Mouse (Mus musculus) embryonic stem cell, embryonic (primary cell): ENCODE data around the gene S100a11.
"Not testable (repeated sequence)": the region's sequence is repeated elsewhere in the genome, so short reads cannot be mapped to it uniquely, and the experiment has no call there.

Experiments
- CTCF ChIA-PET, 4 experiments: fragments of 300-600 bp in 2 of 4; fragments of 350-600 bp in 2 of 4; sonication (Branson Sonifier 250); formaldehyde crosslinking; loops; one replicate each; lab custom pipeline; 2022; ENCODE audit warnings: inconsistent platforms in 2 of 4; lab: Charles Lee
- POLR2A ChIA-PET, 4 experiments: fragments of 300-600 bp in 2 of 4; fragments of 350-600 bp in 2 of 4; sonication (Branson Sonifier 250); formaldehyde crosslinking; loops; one replicate each; lab custom pipeline; 2022; ENCODE audit warnings: antibody characterized with exemption in 4 of 4, inconsistent platforms in 1 of 4; lab: Charles Lee

S100a11 gene

DNA sequence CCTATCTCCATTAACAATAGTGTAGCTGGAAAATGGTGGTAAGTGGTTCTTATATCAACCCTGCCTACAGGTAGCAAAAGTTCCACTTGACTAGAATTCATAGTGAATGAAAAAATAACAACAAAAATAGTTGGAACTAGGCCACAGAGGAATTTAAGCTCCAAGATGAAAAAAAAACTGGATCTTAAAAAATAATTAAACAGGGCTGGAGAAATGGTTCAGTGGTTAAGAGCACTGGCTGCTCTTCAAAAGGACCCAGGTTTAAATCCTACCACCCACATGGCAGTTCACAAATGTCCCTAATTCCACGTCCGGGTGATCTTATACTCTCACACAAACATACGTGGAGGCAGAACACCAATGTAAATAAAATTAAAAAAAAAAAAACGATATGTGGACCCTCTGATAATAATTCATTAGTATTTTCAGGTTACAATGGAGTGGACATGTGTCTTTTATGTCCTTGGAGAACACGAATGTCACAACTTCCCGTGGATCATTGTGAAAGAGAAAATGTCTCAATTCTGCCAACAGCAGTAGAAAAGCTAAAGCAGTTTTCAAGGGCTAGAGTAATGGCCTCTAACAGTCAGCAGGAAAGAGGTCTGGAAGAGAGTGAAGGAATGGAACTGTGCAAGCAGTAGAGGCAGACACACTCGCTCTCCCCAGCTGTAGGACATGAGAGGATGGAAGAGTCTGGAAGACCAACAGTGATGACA lies 7.7 kb upstream of the S100a11 start:
- POLR2A ChIA-PET, result interaction anchor here in 2 of 4 experiments (0.8 to 3.5 kb wide), 4 partner anchors 8 to 88 kb away, joined by 3 to 23 read pairs (median 4); partner anchors contain the start of gene S100a11 (in 1 of the 2)
- CTCF ChIA-PET, result interaction anchor here in 1 of 4 experiments (1.2 kb wide), 1 partner anchor 35 kb away, joined by 3 read pairs; no protein-coding TSS in a partner anchor

- POLR2A ChIA-PET, result interaction anchor here in 2 of 4 experiments (0.8 to 1.7 kb wide), 3 partner anchors 9 to 83 kb away, joined by 3 to 7 read pairs (median 3); no protein-coding TSS in a partner anchor
Measured at GRCm38 (mm10) chr3:93514628-93515027, 5.7 kb upstream of the S100a11 start.

GRCm38 (mm10) chr3:93517343-93517742 lies 2.9 kb upstream of the S100a11 start:
- POLR2A ChIA-PET, result interaction anchor here in 2 of 4 experiments (0.9 to 1.7 kb wide), 4 partner anchors 9 to 38 kb away, joined by 3 to 6 read pairs (median 4); partner anchors contain the start of gene S100a10 (in 1 of the 2)
- CTCF ChIA-PET, result interaction anchor here in 2 of 4 experiments (0.5 to 0.9 kb wide), 2 partner anchors 30 to 71 kb away, joined by 3 to 4 read pairs; no protein-coding TSS in a partner anchor

More at GRCm38 (mm10) chr3:93514628-93515027, 5.7 kb upstream of the S100a11 start:
- CTCF ChIA-PET, result no interaction called here

GRCm38 (mm10) chr3:93519856-93520329 lies 395 bp upstream of the S100a11 start:
- ChIA-PET CTCF (interaction anchor here in 2 of 4 experiments (0.6 to 2.1 kb wide), 9 partner anchors 12 to 158 kb away, joined by 3 to 12 read pairs (median 4); no protein-coding TSS in a partner anchor), POLR2A (interaction anchor here (0.5 to 4.3 kb wide), 44 partner anchors 9 to 692 kb away, joined by 3 to 69 read pairs (median 5); partner anchors contain the start of genes S100a10 (in 3 of the 4) and Rptn (in 1 of the 4))

- ChIA-PET POLR2A (interaction anchor here in 3 of 4 experiments (0.6 to 4.3 kb wide), 27 partner anchors 9 to 926 kb away, joined by 3 to 69 read pairs (median 6); partner anchors contain the start of gene S100a10 (in 1 of the 3)), CTCF (interaction anchor here in 1 of 4 experiments (0.9 to 2.1 kb wide), 5 partner anchors 26 to 160 kb away, joined by 3 to 9 read pairs (median 3); no protein-coding TSS in a partner anchor)
Measured at GRCm38 (mm10) chr3:93521462-93522057, 1.3 kb downstream of the S100a11 start.

DNA sequence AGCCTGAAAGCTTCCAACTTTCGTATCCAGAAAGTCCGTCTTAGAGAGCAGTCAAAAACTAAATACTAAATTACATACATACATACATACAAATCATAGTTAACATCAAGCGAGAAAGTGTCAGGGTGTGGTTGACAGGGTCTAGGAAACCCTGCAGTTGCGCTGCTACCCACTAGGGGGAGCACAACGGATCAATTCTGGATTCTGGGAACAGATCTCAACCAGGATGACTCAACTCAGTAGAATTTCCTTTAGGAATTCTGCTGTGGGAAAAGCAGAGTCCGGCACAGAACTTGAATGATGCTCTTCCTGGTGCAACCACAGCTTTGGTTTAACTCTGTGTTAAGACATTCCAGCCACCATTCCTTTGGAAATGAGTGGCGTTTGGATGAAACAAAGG lies 2.3 kb downstream of the S100a11 start:
- ChIA-PET POLR2A (interaction anchor here (0.5 to 4.3 kb wide), 10 partner anchors 8 to 1033 kb away, joined by 3 to 69 read pairs (median 3); partner anchors contain the start of gene S100a10 (in 1 of the 4)), CTCF (interaction anchor here in 2 of 4 experiments (0.6 to 1.2 kb wide), 5 partner anchors 25 to 615 kb away, joined by 3 to 5 read pairs (median 3); no protein-coding TSS in a partner anchor)

- POLR2A ChIA-PET, result interaction anchor here in 1 of 4 experiments (1.0 to 2.7 kb wide), 6 partner anchors 10 to 71 kb away, joined by 3 to 9 read pairs (median 4); no protein-coding TSS in a partner anchor
- CTCF ChIA-PET, result interaction anchor here in 2 of 4 experiments (1.0 to 1.2 kb wide), 2 partner anchors 66 to 67 kb away, joined by 3 read pairs; no protein-coding TSS in a partner anchor
Measured at GRCm38 (mm10) chr3:93527300-93527699, 7.0 kb downstream of the S100a11 start.

DNA sequence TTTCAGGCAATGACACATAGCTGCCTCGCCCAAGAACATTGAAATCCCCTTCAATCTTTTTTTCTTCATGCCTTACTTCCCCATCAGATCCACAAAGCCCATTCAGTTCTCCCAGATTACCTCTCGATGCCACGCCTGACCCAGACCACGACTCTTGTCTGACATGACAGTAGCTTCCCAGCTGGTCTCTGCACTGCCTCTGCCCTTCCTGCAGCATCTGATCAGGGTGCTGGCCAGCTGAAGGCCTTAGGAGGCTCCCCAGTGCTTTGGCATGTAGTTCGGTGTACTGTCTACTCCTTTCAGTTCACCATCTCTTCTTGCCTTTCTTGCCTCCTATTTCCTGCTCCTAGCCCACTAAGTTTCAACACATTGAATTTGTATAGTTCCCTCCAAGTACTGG lies 8.5 kb downstream of the S100a11 start:
- ChIA-PET CTCF (no interaction called here), POLR2A (interaction anchor here in 1 of 4 experiments (1.3 to 3.9 kb wide), 3 partner anchors 8 to 69 kb away, joined by 4 to 18 read pairs (median 9); partner anchors contain the start of gene S100a11)

- ChIA-PET POLR2A (interaction anchor here in 1 of 4 experiments (0.8 kb wide), 1 partner anchor 17 kb away, joined by 4 read pairs; the partner anchor contains the start of gene S100a11), CTCF (interaction anchor here in 1 of 4 experiments (1.1 to 1.5 kb wide), 2 partner anchors 10 to 56 kb away, joined by 6 to 8 read pairs; no protein-coding TSS in a partner anchor)
Measured at GRCm38 (mm10) chr3:93537068-93537576, 16.8 kb downstream of the S100a11 start.

GRCm38 (mm10) chr3:93538486-93538885 lies 18.2 kb downstream of the S100a11 start:
- CTCF ChIA-PET, result interaction anchor here in 3 of 4 experiments (1.1 to 1.4 kb wide), 2 partner anchors 9 kb away, joined by 3 to 4 read pairs (median 4); no protein-coding TSS in a partner anchor

DNA sequence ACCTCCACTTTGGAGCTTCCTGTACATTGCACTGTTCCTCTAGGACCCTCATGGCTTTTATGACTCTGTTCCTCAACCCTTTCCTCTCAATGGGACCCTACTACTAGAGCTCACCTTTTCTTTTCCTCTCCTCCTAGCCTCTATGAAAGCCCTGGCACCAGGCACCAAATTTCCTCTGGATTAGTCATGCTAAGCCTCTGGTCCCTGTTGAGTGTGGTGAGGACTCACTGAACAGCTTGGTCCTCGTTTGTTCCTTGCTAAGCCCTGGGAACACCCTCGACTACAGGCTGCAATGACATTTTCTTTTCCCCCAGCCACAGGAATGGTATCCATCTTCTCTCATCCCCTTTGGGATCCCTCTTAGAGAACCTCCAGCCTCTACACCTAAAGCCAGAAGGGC lies 21.2 kb downstream of the S100a11 start:
- POLR2A ChIA-PET, result interaction anchor here in 1 of 4 experiments (0.7 to 2.0 kb wide), 4 partner anchors 14 to 22 kb away, joined by 3 to 4 read pairs (median 3); no protein-coding TSS in a partner anchor
- CTCF ChIA-PET, result no interaction called here

More at GRCm38 (mm10) chr3:93538486-93538885, 18.2 kb downstream of the S100a11 start:
- POLR2A ChIA-PET, result interaction anchor here in 2 of 4 experiments (0.7 to 2.0 kb wide), 3 partner anchors 17 to 41 kb away, joined by 3 to 4 read pairs (median 3); no protein-coding TSS in a partner anchor

GRCm38 (mm10) chr3:93544170-93544569 lies 23.9 kb downstream of the S100a11 start:
- POLR2A ChIA-PET, result interaction anchor here in 1 of 4 experiments (0.8 to 0.9 kb wide), 2 partner anchors 12 to 38 kb away, joined by 3 read pairs; no protein-coding TSS in a partner anchor
- CTCF ChIA-PET, result not testable (repeated sequence)

- CTCF ChIA-PET, result interaction anchor here (0.6 to 1.9 kb wide), 54 partner anchors 8 to 816 kb away, joined by 3 to 69 read pairs (median 4); partner anchors contain the start of gene S100a10 (in 1 of the 4)
Measured at GRCm38 (mm10) chr3:93547099-93547648, 26.9 kb downstream of the S100a11 start.

GRCm38 (mm10) chr3:93547749-93548540 lies 27.7 kb downstream of the S100a11 start:
- ChIA-PET CTCF (interaction anchor here (0.6 to 1.9 kb wide), 45 partner anchors 8 to 188 kb away, joined by 3 to 69 read pairs (median 4); partner anchors contain the start of genes S100a10 (in 1 of the 4) and S100a11 (in 1 of the 4)), POLR2A (interaction anchor here in 3 of 4 experiments (0.7 to 2.4 kb wide), 15 partner anchors 7 to 59 kb away, joined by 3 to 20 read pairs (median 6); partner anchors contain the start of genes S100a10 (in 1 of the 3) and S100a11 (in 1 of the 3))

More at GRCm38 (mm10) chr3:93547099-93547648, 26.9 kb downstream of the S100a11 start:
- POLR2A ChIA-PET, result interaction anchor here in 3 of 4 experiments (0.5 to 2.4 kb wide), 25 partner anchors 8 to 1196 kb away, joined by 3 to 20 read pairs (median 4); partner anchors contain the start of genes S100a10 (in 2 of the 3) and S100a11 (in 2 of the 3)

GRCm38 (mm10) chr3:93548541-93549266 lies 28.4 kb downstream of the S100a11 start:
- POLR2A ChIA-PET, result interaction anchor here in 2 of 4 experiments (1.5 to 1.6 kb wide), 3 partner anchors 9 to 43 kb away, joined by 3 to 6 read pairs (median 3); no protein-coding TSS in a partner anchor

More at GRCm38 (mm10) chr3:93548541-93549266, 28.4 kb downstream of the S100a11 start:
- CTCF ChIA-PET, result interaction anchor here (0.7 to 1.9 kb wide), 6 partner anchors 28 to 189 kb away, joined by 3 to 32 read pairs (median 3); partner anchors contain the start of gene S100a11 (in 1 of the 4)
